Mouse (Mus musculus) left cerebral cortex, postnatal 36 days (tissue): ENCODE measurements around the gene Amdhd2. TPM values are rescaled to one million over a fixed set of nuclear protein-coding genes. Genes with fewer than 3 reads are reported as not detected.

Experiments used
- DNase-seq, 2 experiments: peaks; one replicate each; pipeline ENCODE4 v3.0.0; 2021 to 2022; ENCODE audit warnings: low spot score in 2 of 2, mixed read lengths in 1 of 2
- intact Hi-C: fragments of 180-260 bp; cut with DNase I; formaldehyde crosslinking; loops from one replicate; pipeline ENCODE4 v1.15.1; 2025
- total RNA-seq, 2 experiments: library from RNA; stranded (reverse); gene quantifications; 2 replicates each; pipeline ENCODE4 v1.2.3; 2021

The Amdhd2 gene
- 10 to 100 TPM; 29.1 to 29.5 TPM for total RNA-seq

DNA sequence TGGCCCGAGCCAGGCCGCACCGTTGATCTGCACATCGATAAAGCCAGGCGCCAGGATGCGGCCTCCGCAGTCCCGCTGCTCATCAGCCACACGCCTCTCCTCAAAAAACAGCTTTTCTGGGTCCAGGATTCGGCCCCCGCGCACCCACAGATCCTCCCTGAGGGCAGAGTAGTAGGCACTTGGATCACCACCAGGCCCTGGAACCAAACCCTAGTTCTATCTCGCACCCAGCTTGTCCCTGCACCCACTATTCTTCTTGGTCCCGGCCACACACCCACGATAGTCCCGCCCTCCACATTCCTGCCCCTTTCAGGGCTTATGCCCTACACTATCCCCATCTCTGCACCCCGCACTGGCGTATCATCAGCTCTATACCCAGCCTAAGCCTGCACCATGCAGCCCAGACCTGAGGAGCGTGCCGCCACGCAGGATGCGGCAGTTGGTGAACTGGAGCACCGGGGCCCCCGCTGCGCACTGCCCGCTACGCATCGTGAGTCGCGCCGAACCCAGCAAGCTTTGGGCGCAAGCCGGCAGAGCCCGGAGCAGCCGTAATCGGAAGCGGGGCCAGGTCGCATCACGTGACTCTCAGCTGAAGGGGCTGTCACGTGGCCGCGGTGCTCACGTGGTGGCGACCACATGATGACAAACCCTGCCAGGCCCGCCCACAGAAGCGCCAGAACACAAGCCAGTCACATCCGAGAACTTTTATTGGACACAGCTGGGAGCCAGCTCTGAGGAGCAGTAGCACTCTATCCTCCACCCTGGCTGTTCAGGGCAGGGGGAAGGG, at the start of gene Amdhd2:
Gene Amdhd2 (minus strand): TSS at position 591 of the 787 bp plus-strand sequence.
- intact Hi-C loops: loop anchor here (10.0 kb wide), 1 partner anchor 251 kb away; the partner anchor contains the start of gene Rnps1
- peak; percentile 97 to 98 for DNase-seq

DNA sequence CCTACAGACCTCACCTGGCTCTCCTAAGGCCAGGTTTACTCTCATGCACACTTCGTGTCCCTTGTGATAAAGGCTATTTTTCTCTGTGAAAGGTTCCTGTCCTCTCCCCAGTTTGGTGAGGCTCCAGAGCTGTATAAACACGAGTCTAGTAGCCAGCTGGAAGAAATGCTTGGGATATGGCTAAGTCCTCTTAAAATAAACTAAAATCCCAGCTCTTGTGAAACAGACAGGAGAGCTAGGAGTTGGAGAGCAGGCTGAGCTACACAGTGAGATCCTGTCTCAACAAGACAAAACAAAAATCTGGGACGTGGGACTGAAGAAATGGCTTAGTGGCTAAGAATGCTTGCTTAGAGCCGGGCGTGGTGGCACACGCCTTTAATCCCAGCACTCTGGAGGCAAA, 49.6 kb upstream of the Amdhd2 start:
- DNase-seq: no peak
- intact Hi-C loops: no loop called here

DNA sequence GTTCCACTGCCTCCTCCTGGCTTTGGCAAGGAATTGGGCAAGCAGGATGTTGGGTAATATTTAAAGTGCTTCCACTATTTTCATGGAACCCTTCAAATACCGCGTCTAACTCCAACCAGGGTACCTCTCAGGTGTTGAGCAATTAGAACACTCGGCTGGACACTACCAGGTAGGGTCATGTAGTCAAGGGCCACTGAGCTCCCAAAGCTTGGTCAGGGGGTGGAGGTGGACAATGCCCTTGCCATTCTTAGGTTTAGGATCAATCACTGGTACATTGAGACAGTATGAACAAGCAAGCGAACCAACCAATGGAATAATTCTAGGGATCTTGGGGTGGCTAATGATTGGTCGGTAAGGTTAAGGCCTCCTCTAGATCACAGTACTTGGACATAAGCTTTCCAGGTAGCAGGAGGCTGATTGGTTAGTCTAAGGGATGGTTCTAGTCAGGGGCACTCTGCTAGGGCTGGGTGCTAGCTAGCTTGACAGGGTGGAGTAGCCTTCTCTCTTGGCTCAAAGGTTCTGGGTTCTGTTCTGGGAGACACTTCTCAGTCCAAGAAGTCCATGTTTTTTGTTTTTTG, 49.0 kb upstream of the Amdhd2 start:
- no peak for DNase-seq
- intact Hi-C loops: no loop called here

- peak; percentile 85 to 86 for DNase-seq
- intact Hi-C loops: no loop called here
These were observed 48.3 kb upstream of the Amdhd2 start for GRCm38 (mm10) chr17:24211631-24212440.

GRCm38 (mm10) chr17:24210591-24210990, 47.0 kb upstream of the Amdhd2 start:
- no peak for DNase-seq
- intact Hi-C loops: no loop called here

DNA sequence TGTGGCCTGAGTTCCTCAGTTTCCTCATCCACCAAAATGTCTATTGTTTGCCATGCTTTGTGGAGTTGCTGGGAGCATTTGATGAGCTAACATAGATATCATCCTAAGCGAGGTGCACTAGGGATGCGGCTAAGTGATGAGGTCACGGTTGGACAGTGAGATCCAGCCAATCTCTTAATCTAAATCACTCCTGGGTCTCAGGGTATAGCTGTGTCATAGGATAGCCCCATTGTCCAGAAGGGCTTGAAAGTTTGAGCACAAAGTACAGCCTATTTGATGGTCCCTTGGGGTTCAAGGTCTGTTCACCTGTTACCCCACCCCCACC, 46.3 kb upstream of the Amdhd2 start:
- intact Hi-C loops: loop anchor here (5.0 kb wide), 1 partner anchor 142 kb away; the partner anchor contains the start of genes Abca17 and Abca3
- DNase-seq: no peak

DNA sequence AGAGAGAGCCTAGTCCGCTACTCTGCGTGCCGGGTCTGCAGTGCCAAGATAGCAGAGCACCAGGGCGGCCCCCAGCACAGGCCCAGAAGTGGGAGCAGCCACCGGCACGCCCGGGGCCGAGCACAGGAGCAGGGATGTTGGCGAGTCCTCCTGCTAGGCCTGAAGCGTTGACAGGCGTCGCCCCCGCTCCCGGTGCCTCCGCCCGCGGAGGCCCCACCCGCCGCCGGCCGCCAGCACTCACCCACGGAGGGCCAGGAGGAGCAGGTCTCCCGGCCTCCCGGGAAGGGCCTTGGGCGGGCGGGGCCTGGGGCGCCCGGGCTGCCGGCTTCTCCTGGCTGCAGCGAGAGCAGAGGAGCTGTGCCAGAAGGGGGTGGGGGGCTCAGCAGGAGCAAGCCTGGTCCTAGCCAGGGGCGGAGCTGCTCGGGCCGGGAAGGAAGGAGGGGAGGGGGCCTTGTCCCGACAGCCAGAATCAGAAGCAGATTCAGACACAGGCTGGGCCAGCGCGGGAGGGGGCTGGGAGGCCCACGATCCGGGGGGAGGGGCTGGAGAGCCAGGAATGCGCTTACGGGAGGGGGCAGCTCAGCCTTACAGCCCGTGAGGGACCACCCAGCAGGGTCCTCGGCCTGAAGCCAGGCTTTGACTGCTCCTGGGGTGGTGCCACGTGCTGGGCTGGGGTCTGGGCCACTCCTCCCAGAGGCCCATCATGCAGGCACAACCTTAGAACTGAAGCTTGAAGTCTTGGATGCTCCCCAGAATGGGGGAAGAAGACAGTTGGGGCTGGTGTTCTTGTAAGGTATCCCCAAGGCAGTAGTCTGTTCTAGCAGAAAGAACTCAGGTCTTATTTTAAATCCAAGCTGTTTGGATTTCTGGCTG, 45.7 kb upstream of the Amdhd2 start, which contains the start of gene Ntn3:
Gene Ntn3 (minus strand): TSS at position 489 of the 873 bp plus-strand sequence.
- peak; percentile 52 to 67 for DNase-seq
- intact Hi-C loops: loop anchor here (5.0 kb wide), 1 partner anchor 143 kb away; the partner anchor contains the start of genes Abca17 and Abca3

DNA sequence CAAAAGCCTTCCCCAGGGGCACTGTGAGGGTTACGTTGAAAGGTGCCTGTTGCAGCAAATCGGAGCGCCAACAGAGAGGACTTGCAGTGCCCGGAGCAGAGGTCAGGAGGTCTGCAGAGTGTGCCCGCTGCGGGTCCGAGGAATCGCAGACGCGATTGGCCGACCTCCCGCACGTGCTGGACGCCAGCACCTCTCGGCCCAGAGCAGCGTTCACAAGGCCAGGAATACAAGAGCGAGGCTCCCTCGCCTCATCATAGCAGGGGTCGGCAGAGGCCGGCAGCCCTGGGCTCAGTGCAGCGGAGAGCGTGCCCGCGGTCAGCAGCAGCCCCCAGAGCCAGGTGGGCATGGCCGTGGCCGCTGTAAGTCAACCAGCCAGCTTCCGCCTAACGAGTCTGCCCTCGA, 45.1 kb upstream of the Amdhd2 start:
- DNase-seq: no peak
- intact Hi-C loops: loop anchor here (5.0 kb wide), 1 partner anchor 144 kb away; the partner anchor contains the start of genes Abca17 and Abca3

- no peak for DNase-seq
- intact Hi-C loops: loop anchor here (2.0 to 5.0 kb wide), 2 partner anchors 39 to 144 kb away; partner anchors contain the start of genes Abca17, Abca3 and Atp6v0c
These were observed 44.4 kb upstream of the Amdhd2 start for GRCm38 (mm10) chr17:24207768-24208640.

DNA sequence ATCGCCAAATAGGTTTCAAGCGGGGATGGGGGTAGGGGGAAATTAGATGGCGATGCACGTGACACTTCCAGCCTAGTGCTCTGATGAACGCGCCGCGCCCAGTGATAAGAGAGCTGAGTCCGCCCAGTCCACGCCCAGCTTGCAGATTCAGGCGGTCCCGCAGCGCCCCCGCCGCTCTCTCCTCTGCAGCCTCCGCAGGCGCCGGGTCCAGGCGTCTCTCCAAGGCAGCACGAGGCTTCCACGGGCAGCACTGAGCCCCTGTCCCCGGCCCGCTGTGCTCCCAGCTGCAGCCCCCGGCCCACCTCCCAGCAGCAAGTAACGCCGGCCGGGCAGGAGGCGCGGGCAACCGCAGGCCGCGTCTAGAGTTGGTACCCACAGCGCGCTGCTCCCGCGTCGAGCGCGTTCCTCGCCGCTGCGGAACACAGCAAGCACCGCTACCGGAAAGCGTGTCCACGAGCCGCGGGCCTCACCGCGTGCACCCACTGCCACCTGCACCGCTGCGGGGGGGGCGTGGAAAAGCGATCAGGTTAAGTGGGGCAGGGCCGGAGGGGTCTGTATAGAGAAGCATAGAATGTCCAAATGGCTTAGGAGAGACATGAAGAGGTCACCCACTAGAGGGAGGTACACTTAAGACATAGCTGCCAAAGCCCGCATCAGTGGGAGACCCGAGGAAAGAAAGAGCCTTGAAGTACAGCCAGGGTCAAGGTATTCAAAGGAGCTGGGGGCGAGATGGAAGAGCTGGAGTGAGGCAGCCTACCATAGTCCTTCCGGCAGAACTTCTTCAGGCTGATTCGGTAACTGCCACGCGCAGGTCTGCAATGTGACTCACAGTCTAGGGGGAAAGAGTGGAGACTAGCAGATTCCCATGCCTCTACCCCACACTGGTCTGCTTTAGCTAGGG, 43.1 kb upstream of the Amdhd2 start:
- peak; percentile 85 to 88 for DNase-seq
- intact Hi-C loops: loop anchor here (2.0 to 5.0 kb wide), 2 partner anchors 38 to 146 kb away; partner anchors contain the start of genes Abca17, Abca3 and Atp6v0c

GRCm38 (mm10) chr17:24205908-24206361, 42.4 kb upstream of the Amdhd2 start:
- intact Hi-C loops: loop anchor here (2.0 to 5.0 kb wide), 2 partner anchors 37 to 146 kb away; partner anchors contain the start of genes Abca17, Abca3 and Atp6v0c
- DNase-seq: peak in 1 of 2 experiments; percentile 65

DNA sequence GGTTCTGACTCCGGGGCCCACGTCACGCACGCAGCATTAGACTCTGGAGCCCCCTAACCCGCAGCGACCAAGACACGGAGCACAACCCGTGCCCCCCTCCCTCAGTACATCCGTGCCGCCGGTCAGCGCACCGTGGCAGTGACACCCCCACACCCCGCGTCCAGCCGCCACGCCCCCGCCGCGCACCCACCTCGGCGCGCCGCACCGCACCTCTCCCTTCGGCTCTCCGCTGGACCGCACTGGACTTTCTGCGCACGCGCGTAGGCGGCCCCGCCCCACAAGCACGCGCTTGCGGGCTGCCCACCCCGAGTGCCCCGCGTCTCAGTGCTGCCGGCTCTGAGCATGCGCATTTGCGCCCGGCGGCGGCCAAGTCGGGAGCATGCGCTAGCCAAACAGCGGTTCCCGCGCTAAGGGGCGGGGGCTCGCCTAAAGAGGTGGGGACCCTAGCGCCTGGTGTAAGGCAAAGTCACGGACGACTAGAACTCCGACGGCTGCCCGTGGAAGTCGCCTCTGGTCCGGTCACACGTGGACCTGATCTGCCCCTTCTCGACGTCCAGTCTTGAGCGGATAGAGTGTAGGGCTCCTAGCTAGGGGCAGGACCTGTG, 41.8 kb upstream of the Amdhd2 start, which contains the start of gene Tbc1d24:
Gene Tbc1d24 (minus strand): TSS at position 279 of the 605 bp plus-strand sequence.
- intact Hi-C loops: loop anchor here (5.0 kb wide), 1 partner anchor 147 kb away; the partner anchor contains the start of genes Abca17 and Abca3
- peak; percentile 97 for DNase-seq

DNA sequence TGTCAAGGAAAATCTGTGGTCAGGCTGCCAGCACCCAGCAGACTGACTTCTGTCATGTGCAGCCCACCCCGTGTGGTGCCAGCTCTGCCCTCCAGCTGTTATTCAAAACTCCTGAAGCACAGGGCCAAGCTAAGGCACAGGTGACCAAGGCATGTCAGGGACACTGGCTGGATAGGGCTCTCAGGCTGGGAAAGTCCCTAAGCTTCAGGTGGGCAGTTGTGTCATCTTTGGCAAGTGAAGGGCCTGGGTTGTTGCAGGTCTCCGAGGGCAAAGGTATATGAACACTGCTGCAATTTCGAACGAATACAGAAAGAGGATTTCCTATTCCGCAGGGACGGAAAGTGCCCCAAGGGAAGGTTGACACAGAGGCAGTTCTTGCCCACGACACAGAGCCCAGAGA, 41.3 kb upstream of the Amdhd2 start:
- DNase-seq: no peak
- intact Hi-C loops: loop anchor here (5.0 kb wide), 1 partner anchor 147 kb away; the partner anchor contains the start of genes Abca17 and Abca3

GRCm38 (mm10) chr17:24203611-24204534, 40.3 kb upstream of the Amdhd2 start:
- intact Hi-C loops: no loop called here

GRCm38 (mm10) chr17:24203068-24203467, 39.5 kb upstream of the Amdhd2 start:
- intact Hi-C loops: no loop called here
- no peak for DNase-seq

More at GRCm38 (mm10) chr17:24203611-24204534, 40.3 kb upstream of the Amdhd2 start:
- no peak for DNase-seq
